Mouse (Mus musculus): ENCODE results near the gene Gpr182. TPM values are rescaled to one million over a fixed set of nuclear protein-coding genes. Genes with fewer than 3 reads are reported as not detected.

Gene Gpr182
- total RNA-seq, 2 experiments from 2014 or later, result 1.0 to 1.8 TPM

- peak; percentile 73 to 89 for DNase-seq (ENCODE audit: low spot score in 2 of 2)
Measured at GRCm38 (mm10) chr10:127739083-127739660, 12.4 kb downstream of the Gpr182 start, which contains the start of gene Zbtb39. TSS of gene Zbtb39 (plus strand) at chr10:127739538.

- peak in 1 of 2 experiments; percentile 42 for DNase-seq (ENCODE audit: low spot score in 2 of 2)
Measured at GRCm38 (mm10) chr10:127738151-127738882, 13.2 kb downstream of the Gpr182 start.

GRCm38 (mm10) chr10:127737552-127737951 lies 14.0 kb downstream of the Gpr182 start:
- no peak for DNase-seq (ENCODE audit: low spot score in 2 of 2)

GRCm38 (mm10) chr10:127736916-127737315 lies 14.6 kb downstream of the Gpr182 start:
- DNase-seq (ENCODE audit: low spot score in 2 of 2), result no peak

GRCm38 (mm10) chr10:127736266-127736665 lies 15.3 kb downstream of the Gpr182 start:
- DNase-seq (ENCODE audit: low spot score in 2 of 2), result no peak

GRCm38 (mm10) chr10:127734434-127734833 lies 17.1 kb downstream of the Gpr182 start:
- DNase-seq (ENCODE audit: low spot score in 2 of 2), result no peak

GRCm38 (mm10) chr10:127731397-127731796 lies 20.1 kb downstream of the Gpr182 start:
- no peak for DNase-seq (ENCODE audit: low spot score in 2 of 2)

- no peak for DNase-seq (ENCODE audit: low spot score in 2 of 2)
Measured at GRCm38 (mm10) chr10:127730933-127731310, 20.6 kb downstream of the Gpr182 start.

- DNase-seq (ENCODE audit: low spot score in 2 of 2), result no peak
Measured at GRCm38 (mm10) chr10:127730285-127730932, 21.1 kb downstream of the Gpr182 start.

- DNase-seq (ENCODE audit: low spot score in 2 of 2), result peak; percentile 36 to 49
Measured at GRCm38 (mm10) chr10:127728437-127728836, 23.1 kb downstream of the Gpr182 start.

- no peak for DNase-seq (ENCODE audit: low spot score in 2 of 2)
Measured at GRCm38 (mm10) chr10:127725136-127725535, 26.4 kb downstream of the Gpr182 start.

- DNase-seq (ENCODE audit: low spot score in 2 of 2), result no peak
Measured at GRCm38 (mm10) chr10:127724178-127724577, 27.4 kb downstream of the Gpr182 start, which contains the start of gene Tac2. TSS of gene Tac2 (plus strand) at chr10:127724478.

GRCm38 (mm10) chr10:127721671-127722418 lies 29.7 kb downstream of the Gpr182 start:
- DNase-seq (ENCODE audit: low spot score in 2 of 2), result no peak

- DNase-seq (ENCODE audit: low spot score in 2 of 2), result no peak
Measured at GRCm38 (mm10) chr10:127712736-127713135, 38.8 kb downstream of the Gpr182 start.

- no peak for DNase-seq (ENCODE audit: low spot score in 2 of 2)
Measured at GRCm38 (mm10) chr10:127710331-127710730, 41.2 kb downstream of the Gpr182 start.

GRCm38 (mm10) chr10:127708850-127709370 lies 42.6 kb downstream of the Gpr182 start:
- no peak for DNase-seq (ENCODE audit: low spot score in 2 of 2)

- DNase-seq (ENCODE audit: low spot score in 2 of 2), result no peak
Measured at GRCm38 (mm10) chr10:127707721-127708120, 43.8 kb downstream of the Gpr182 start.

- no peak for DNase-seq (ENCODE audit: low spot score in 2 of 2)
Measured at GRCm38 (mm10) chr10:127705783-127706182, 45.7 kb downstream of the Gpr182 start.

- no peak for DNase-seq (ENCODE audit: low spot score in 2 of 2)
Measured at GRCm38 (mm10) chr10:127704766-127705220, 46.7 kb downstream of the Gpr182 start, which contains the start of gene Myo1a. TSS of gene Myo1a (plus strand) at chr10:127705170.

- no peak for DNase-seq (ENCODE audit: low spot score in 2 of 2)
Measured at GRCm38 (mm10) chr10:127704293-127704692, 47.2 kb downstream of the Gpr182 start.

GRCm38 (mm10) chr10:127703299-127703698 lies 48.2 kb downstream of the Gpr182 start:
- DNase-seq (ENCODE audit: low spot score in 2 of 2), result no peak

Measured in layer of hippocampus, postnatal 10 days (tissue).